Mouse (Mus musculus): Measurements from ENCODE around the gene St6galnac6. TPM values are rescaled to one million over a fixed set of nuclear protein-coding genes. Genes with fewer than 3 reads are reported as not detected.
A peak's percentile ranks its signal among the peaks of the same experiment; 100 is the strongest.

The St6galnac6 gene
- polyA plus RNA-seq, 1 experiment, result not detected

GRCm38 (mm10) chr2:32568941-32569340, 30.6 kb upstream of the St6galnac6 start:
- TF ChIP-seq POLR2A (IDR thresholded peaks at IDR 0.05; ENCODE audit: insufficient read depth, low read depth, low read length) (no peak), CTCF (IDR thresholded peaks at IDR 0.05; ENCODE audit: insufficient read depth, low read depth, low read length) (no peak)
- 81% methylated on average over 3 of the region's 3 CpGs for WGBS
- peaks cover 15% of the 10 kb centered on the region for H3K4me1 ChIP-seq (ENCODE audit: control insufficient read depth, insufficient read depth, low read length)
- no peak overlapping the region for H3K27ac ChIP-seq (ENCODE audit: insufficient read depth, low read depth, low read length)
- H3K4me3 ChIP-seq (ENCODE audit: insufficient read depth, low read depth, low read length), result no peak overlapping the region

GRCm38 (mm10) chr2:32570698-32571494, 28.6 kb upstream of the St6galnac6 start, which contains the start of gene Dpm2:
TSS of gene Dpm2 (plus strand) at chr2:32570858.
- Histone ChIP-seq H3K27ac (ENCODE audit: insufficient read depth, low read depth, low read length) (peak within 1 kb of the TSS; percentile 35; the same call in 1 of the 2 replicates), H3K4me1 (ENCODE audit: control insufficient read depth, insufficient read depth, low read length) (peaks cover 21% of the 10 kb centered on the region), H3K4me3 (ENCODE audit: insufficient read depth, low read depth, low read length) (peak within 1 kb of the TSS; percentile 68)
- TF ChIP-seq CTCF (IDR thresholded peaks at IDR 0.05; ENCODE audit: insufficient read depth, low read depth, low read length) (no peak), POLR2A (IDR thresholded peaks at IDR 0.05; ENCODE audit: insufficient read depth, low read depth, low read length) (peak; percentile 72)
- 1% methylated on average over 36 of the region's 36 CpGs for WGBS

- WGBS, result 88% methylated on average over 11 of the region's 11 CpGs
- Histone ChIP-seq H3K4me1 (ENCODE audit: control insufficient read depth, insufficient read depth, low read length) (peaks cover 23% of the 10 kb centered on the region), H3K4me3 (ENCODE audit: insufficient read depth, low read depth, low read length) (no peak overlapping the region), H3K27ac (ENCODE audit: insufficient read depth, low read depth, low read length) (no peak overlapping the region)
- no peak for TF ChIP-seq POLR2A (IDR thresholded peaks at IDR 0.05; ENCODE audit: insufficient read depth, low read depth, low read length)
- TF ChIP-seq CTCF (IDR thresholded peaks at IDR 0.05; ENCODE audit: insufficient read depth, low read depth, low read length), result no peak
Observed at GRCm38 (mm10) chr2:32572196-32572595, 27.3 kb upstream of the St6galnac6 start.

GRCm38 (mm10) chr2:32574497-32574896, 25.0 kb upstream of the St6galnac6 start, which contains the start of gene Pip5kl1:
TSS of gene Pip5kl1 (plus strand) at chr2:32574797.
- Histone ChIP-seq H3K4me1 (ENCODE audit: control insufficient read depth, insufficient read depth, low read length) (peaks cover 17% of the 10 kb centered on the region), H3K27ac (ENCODE audit: insufficient read depth, low read depth, low read length) (0 out of 2 replicates have a peak within 1 kb of the TSS, but pooled peaks have one; percentile 11), H3K4me3 (ENCODE audit: insufficient read depth, low read depth, low read length) (peak within 1 kb of the TSS; percentile 60)
- 62% methylated on average over 6 of the region's 6 CpGs for WGBS
- TF ChIP-seq CTCF (IDR thresholded peaks at IDR 0.05; ENCODE audit: insufficient read depth, low read depth, low read length) (no peak; the same call in 1 of the 2 replicates), POLR2A (IDR thresholded peaks at IDR 0.05; ENCODE audit: insufficient read depth, low read depth, low read length) (no peak)

GRCm38 (mm10) chr2:32574901-32575585, 24.5 kb upstream of the St6galnac6 start:
- H3K4me1 ChIP-seq (ENCODE audit: control insufficient read depth, insufficient read depth, low read length), result peaks cover 17% of the 10 kb centered on the region
- 1% methylated on average over 26 of the region's 26 CpGs for WGBS

GRCm38 (mm10) chr2:32575586-32576160, 23.8 kb upstream of the St6galnac6 start, which contains the start of gene 9430097D07Rik:
TSS of gene 9430097D07Rik (minus strand) at chr2:32575684.
- 0 out of 2 replicates have a peak within 1 kb of the TSS, but pooled peaks have one; percentile 11 for H3K27ac ChIP-seq (ENCODE audit: insufficient read depth, low read depth, low read length)
- WGBS, result 8% methylated on average over 28 of the region's 28 CpGs
- peak within 1 kb of the TSS; percentile 60 for H3K4me3 ChIP-seq (ENCODE audit: insufficient read depth, low read depth, low read length)
- TF ChIP-seq POLR2A (IDR thresholded peaks at IDR 0.05; ENCODE audit: insufficient read depth, low read depth, low read length) (no peak), CTCF (IDR thresholded peaks at IDR 0.05; ENCODE audit: insufficient read depth, low read depth, low read length) (no peak)
- peaks cover 17% of the 10 kb centered on the region for H3K4me1 ChIP-seq (ENCODE audit: control insufficient read depth, insufficient read depth, low read length)

More at GRCm38 (mm10) chr2:32574901-32575585, 24.5 kb upstream of the St6galnac6 start:
- H3K4me3 ChIP-seq (ENCODE audit: insufficient read depth, low read depth, low read length), result peak overlapping the region; percentile 60
- H3K27ac ChIP-seq (ENCODE audit: insufficient read depth, low read depth, low read length), result 0 out of 2 replicates have a peak overlapping the region, but pooled peaks have one; percentile 11
- TF ChIP-seq CTCF (IDR thresholded peaks at IDR 0.05; ENCODE audit: insufficient read depth, low read depth, low read length), result peak; percentile 21
- TF ChIP-seq POLR2A (IDR thresholded peaks at IDR 0.05; ENCODE audit: insufficient read depth, low read depth, low read length), result no peak

- TF ChIP-seq CTCF (IDR thresholded peaks at IDR 0.05; ENCODE audit: insufficient read depth, low read depth, low read length) (no peak), POLR2A (IDR thresholded peaks at IDR 0.05; ENCODE audit: insufficient read depth, low read depth, low read length) (no peak)
- no peak overlapping the region for H3K27ac ChIP-seq (ENCODE audit: insufficient read depth, low read depth, low read length)
- no peak overlapping the region for H3K4me3 ChIP-seq (ENCODE audit: insufficient read depth, low read depth, low read length)
- 90% methylated on average over 9 of the region's 9 CpGs for WGBS
- H3K4me1 ChIP-seq (ENCODE audit: control insufficient read depth, insufficient read depth, low read length), result peaks cover 17% of the 10 kb centered on the region
Observed at GRCm38 (mm10) chr2:32576532-32576931, 23.0 kb upstream of the St6galnac6 start.

GRCm38 (mm10) chr2:32578146-32579046, 21.1 kb upstream of the St6galnac6 start:
- 42% methylated on average over 26 of the region's 30 CpGs for whole genome bisulfite sequencing
- H3K27ac ChIP-seq (ENCODE audit: insufficient read depth, low read depth, low read length), result no peak overlapping the region
- peaks cover 15% of the 10 kb centered on the region for H3K4me1 ChIP-seq (ENCODE audit: control insufficient read depth, insufficient read depth, low read length)
- no peak for TF ChIP-seq CTCF (IDR thresholded peaks at IDR 0.05; ENCODE audit: insufficient read depth, low read depth, low read length)
- no peak for TF ChIP-seq POLR2A (IDR thresholded peaks at IDR 0.05; ENCODE audit: insufficient read depth, low read depth, low read length)
- no peak overlapping the region for H3K4me3 ChIP-seq (ENCODE audit: insufficient read depth, low read depth, low read length)
